Mouse (Mus musculus) splenic B cell, adult 2 months (primary cell): Measurements from ENCODE around the gene Ctbp2.
"Not testable (repeated sequence)": the region's sequence is repeated elsewhere in the genome, so short reads cannot be mapped to it uniquely, and the experiment has no call there.

Source experiments
- DNase-seq: peaks from one replicate; pipeline ENCODE4 v3.0.0-alpha.2; 2011; ENCODE audit warnings: low read depth, low spot score
- H3K27me3 ChIP-seq: 2 replicates; pipeline ENCODE4 v1.6.1; 2012; ENCODE audit warnings: mild to moderate bottlenecking, low read length, moderate library complexity, mixed read lengths; ENCODE audit not compliant: control insufficient read depth, poor library complexity, insufficient read depth, severe bottlenecking
- H3K36me3 ChIP-seq: 2 replicates; pipeline ENCODE4 v1.6.1; 2012; ENCODE audit warnings: mild to moderate bottlenecking, low read length, moderate library complexity, mixed read lengths; ENCODE audit not compliant: control insufficient read depth, poor library complexity, insufficient read depth, severe bottlenecking

Ctbp2 gene

GRCm38 (mm10) chr7:133108695-133109094, 15.5 kb downstream of the Ctbp2 start:
- DNase-seq: peak; percentile 30
- Histone ChIP-seq H3K27me3 (no peaks in the 10 kb centered on the region), H3K36me3 (no peaks in the 10 kb centered on the region)

- DNase-seq: no peak
- no peaks in the 10 kb centered on the region for H3K27me3 ChIP-seq
- H3K36me3 ChIP-seq: no peaks in the 10 kb centered on the region
Observed at GRCm38 (mm10) chr7:133102578-133102977, 21.6 kb downstream of the Ctbp2 start.

- Histone ChIP-seq H3K36me3 (no peaks in the 10 kb centered on the region), H3K27me3 (no peaks in the 10 kb centered on the region)
- no peak for DNase-seq
Observed at GRCm38 (mm10) chr7:133101070-133101469, 23.1 kb downstream of the Ctbp2 start.

- Histone ChIP-seq H3K27me3 (no peaks in the 10 kb centered on the region), H3K36me3 (no peaks in the 10 kb centered on the region)
- no peak for DNase-seq
Observed at GRCm38 (mm10) chr7:133100178-133100577, 24.0 kb downstream of the Ctbp2 start.

- Histone ChIP-seq H3K27me3 (no peaks in the 10 kb centered on the region), H3K36me3 (no peaks in the 10 kb centered on the region)
- DNase-seq: no peak
Observed at GRCm38 (mm10) chr7:133099266-133099665, 24.9 kb downstream of the Ctbp2 start.

GRCm38 (mm10) chr7:133098118-133098793, 25.9 kb downstream of the Ctbp2 start:
- no peaks in the 10 kb centered on the region for H3K27me3 ChIP-seq
- H3K36me3 ChIP-seq: no peaks in the 10 kb centered on the region
- DNase-seq: no peak

- not testable (repeated sequence) for H3K36me3 ChIP-seq, DNase-seq
Observed at GRCm38 (mm10) chr7:133095610-133096009, 28.5 kb downstream of the Ctbp2 start.

GRCm38 (mm10) chr7:133094711-133095495, 29.3 kb downstream of the Ctbp2 start:
- Histone ChIP-seq H3K36me3 (no peaks in the 10 kb centered on the region), H3K27me3 (no peaks in the 10 kb centered on the region)
- DNase-seq: no peak

More at GRCm38 (mm10) chr7:133095610-133096009, 28.5 kb downstream of the Ctbp2 start:
- not testable (repeated sequence) for H3K27me3 ChIP-seq

- H3K36me3 ChIP-seq: no peaks in the 10 kb centered on the region
- no peaks in the 10 kb centered on the region for H3K27me3 ChIP-seq
- DNase-seq: no peak
Observed at GRCm38 (mm10) chr7:133094161-133094560, 30.0 kb downstream of the Ctbp2 start.

- Histone ChIP-seq H3K36me3 (no peaks in the 10 kb centered on the region), H3K27me3 (no peaks in the 10 kb centered on the region)
- no peak for DNase-seq
Observed at GRCm38 (mm10) chr7:133093731-133094130, 30.4 kb downstream of the Ctbp2 start.

GRCm38 (mm10) chr7:133090641-133091040, 33.5 kb downstream of the Ctbp2 start:
- no peaks in the 10 kb centered on the region for H3K27me3 ChIP-seq
- no peak for DNase-seq
- no peaks in the 10 kb centered on the region for H3K36me3 ChIP-seq

GRCm38 (mm10) chr7:133089621-133090260, 34.4 kb downstream of the Ctbp2 start:
- no peaks in the 10 kb centered on the region for H3K36me3 ChIP-seq
- no peak for DNase-seq
- no peaks in the 10 kb centered on the region for H3K27me3 ChIP-seq

- DNase-seq: no peak
- H3K27me3 ChIP-seq: no peaks in the 10 kb centered on the region
- no peaks in the 10 kb centered on the region for H3K36me3 ChIP-seq
Observed at GRCm38 (mm10) chr7:133088830-133089261, 35.3 kb downstream of the Ctbp2 start.

- no peaks in the 10 kb centered on the region for H3K27me3 ChIP-seq
- DNase-seq: no peak
- H3K36me3 ChIP-seq: no peaks in the 10 kb centered on the region
Observed at GRCm38 (mm10) chr7:133088411-133088810, 35.7 kb downstream of the Ctbp2 start.

GRCm38 (mm10) chr7:133085408-133085807, 38.7 kb downstream of the Ctbp2 start:
- Histone ChIP-seq H3K27me3 (no peaks in the 10 kb centered on the region), H3K36me3 (no peaks in the 10 kb centered on the region)
- no peak for DNase-seq
